Mouse (Mus musculus): Measurements from ENCODE around the gene Txndc16. TPM values are rescaled to one million over a fixed set of nuclear protein-coding genes. Genes with fewer than 3 reads are reported as not detected.

The Txndc16 gene
- total RNA-seq, 2 experiments from 2014 or later: 4.6 to 6.1 TPM

DNA sequence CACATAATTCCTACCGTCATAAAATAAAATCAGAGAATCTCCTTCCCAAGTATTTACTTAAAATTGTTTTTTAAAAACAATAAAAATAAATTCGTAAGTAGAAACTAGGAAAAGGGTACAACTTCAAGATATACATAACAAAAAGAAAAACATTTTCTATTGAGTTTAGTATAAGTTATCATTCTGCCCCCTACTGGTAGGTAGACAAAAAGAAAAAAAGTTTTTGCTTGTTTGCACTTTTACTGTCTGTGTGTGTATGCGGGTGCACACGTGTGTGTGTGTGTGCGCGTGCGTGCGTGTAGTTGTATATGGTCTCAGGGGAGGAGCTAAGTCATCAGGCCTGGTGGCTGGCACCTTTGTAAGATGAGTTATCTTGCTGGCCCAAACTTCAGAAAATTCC, 52.8 kb downstream of the Txndc16 start:
- ATAC-seq (replicated peaks; ENCODE audit: low FRiP score, poor library complexity, severe bottlenecking): no peak

- ATAC-seq (replicated peaks; ENCODE audit: low FRiP score, poor library complexity, severe bottlenecking): no peak
These were observed 64.5 kb downstream of the Txndc16 start for GRCm38 (mm10) chr14:45155511-45156173.

GRCm38 (mm10) chr14:45153258-45153657, 66.9 kb downstream of the Txndc16 start:
- no peak for ATAC-seq (replicated peaks; ENCODE audit: low FRiP score, poor library complexity, severe bottlenecking)

GRCm38 (mm10) chr14:45142511-45142910, 77.6 kb downstream of the Txndc16 start:
- no peak for ATAC-seq (replicated peaks; ENCODE audit: low FRiP score, poor library complexity, severe bottlenecking)

DNA sequence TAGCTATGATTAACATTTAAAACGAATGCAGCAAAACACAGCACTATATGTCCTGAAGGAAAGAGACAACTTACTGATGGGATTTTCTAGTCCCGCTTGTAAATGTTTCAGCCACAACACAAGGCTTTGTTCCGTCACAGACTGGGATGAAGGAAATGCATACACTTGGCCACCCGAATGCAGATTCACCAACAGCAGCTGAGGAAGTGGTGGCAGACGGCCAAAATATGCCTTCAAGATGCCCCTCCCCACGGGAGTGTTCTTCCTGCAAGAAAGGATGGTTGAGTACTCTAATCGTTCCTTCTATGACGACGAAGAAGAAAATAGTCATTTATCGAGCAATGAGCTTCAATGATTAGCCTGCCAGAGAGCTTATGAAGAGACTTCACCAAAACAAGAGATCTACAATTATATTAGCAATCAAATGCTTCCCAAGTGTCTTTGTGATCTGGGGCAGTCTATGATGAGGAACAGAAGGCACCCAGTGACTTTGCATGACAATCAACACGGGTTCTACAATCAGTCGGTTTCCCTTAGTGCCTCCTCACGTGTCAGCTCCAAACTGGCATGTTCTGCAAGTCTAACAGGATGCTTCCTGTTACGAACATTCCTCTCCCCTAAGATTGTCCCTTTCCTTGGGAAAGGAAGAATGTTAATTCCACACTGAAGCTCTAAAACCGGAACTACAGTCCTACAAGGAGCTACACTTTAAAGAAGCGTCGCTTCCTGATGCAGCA, 79.6 kb downstream of the Txndc16 start:
- no peak for ATAC-seq (replicated peaks; ENCODE audit: low FRiP score, poor library complexity, severe bottlenecking)

DNA sequence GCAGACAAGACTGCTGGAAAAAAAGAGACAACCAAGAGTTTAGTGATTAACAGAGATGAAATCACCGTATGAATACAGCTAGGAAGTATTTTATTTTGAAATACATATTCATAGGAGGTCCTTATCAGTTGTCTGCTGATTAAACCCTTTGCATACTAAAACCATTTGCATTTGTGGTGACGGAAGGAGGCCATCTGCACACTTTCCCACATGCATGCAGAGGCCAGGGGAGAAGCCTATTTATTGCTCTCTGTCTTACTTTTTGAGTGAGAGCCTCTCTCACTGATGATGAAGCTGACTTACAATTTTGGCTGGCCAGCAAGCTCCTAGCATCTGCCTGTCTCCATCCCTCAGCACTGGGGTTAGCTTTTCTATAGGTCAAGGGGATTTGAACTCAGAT, 84.2 kb downstream of the Txndc16 start:
- ATAC-seq (replicated peaks; ENCODE audit: low FRiP score, poor library complexity, severe bottlenecking): no peak

DNA sequence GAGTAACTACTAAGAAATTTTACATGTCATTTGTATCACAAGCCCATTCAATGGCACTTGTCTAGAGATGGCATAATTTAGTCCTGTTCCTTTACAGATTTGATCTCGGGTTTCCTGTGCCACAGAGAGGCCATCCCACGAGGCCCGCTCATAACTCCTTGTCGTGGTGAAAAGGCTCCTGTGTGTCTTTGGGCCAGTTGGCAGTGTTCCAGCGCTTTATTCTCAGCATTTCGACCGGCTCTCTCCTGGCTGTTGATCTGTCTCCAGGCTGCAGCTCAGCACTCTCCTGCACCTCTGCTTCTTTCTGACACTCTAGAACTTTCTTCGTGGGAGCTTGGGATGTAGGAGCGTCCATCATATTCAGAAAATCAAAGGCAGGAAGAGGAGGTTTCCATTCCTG, 84.6 kb downstream of the Txndc16 start:
- ATAC-seq (replicated peaks; ENCODE audit: low FRiP score, poor library complexity, severe bottlenecking): no peak

- ATAC-seq (replicated peaks; ENCODE audit: low FRiP score, poor library complexity, severe bottlenecking): no peak
These were observed 101.8 kb downstream of the Txndc16 start for GRCm38 (mm10) chr14:45118359-45118758.

GRCm38 (mm10) chr14:45102201-45102600, 117.9 kb downstream of the Txndc16 start:
- ATAC-seq (replicated peaks; ENCODE audit: low FRiP score, poor library complexity, severe bottlenecking): no peak

DNA sequence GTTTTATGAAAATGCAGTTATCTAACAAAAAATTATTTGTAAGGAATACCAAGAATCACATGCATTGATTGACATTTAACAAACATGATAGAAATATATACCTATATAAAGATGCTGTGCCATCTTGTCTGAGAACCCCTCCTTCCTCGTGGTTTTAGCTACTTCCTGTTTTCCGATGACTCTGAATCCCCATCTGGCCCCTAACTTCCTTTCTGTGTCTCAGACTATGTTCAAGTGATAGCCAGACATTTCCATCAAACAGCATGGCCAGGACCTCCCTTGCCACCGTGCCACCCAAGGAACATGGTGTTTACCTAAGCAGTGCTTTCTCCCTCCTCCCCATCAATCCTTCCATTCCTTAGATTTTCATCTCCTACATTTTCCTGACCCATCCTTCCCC, 127.8 kb downstream of the Txndc16 start:
- no peak for ATAC-seq (replicated peaks; ENCODE audit: low FRiP score, poor library complexity, severe bottlenecking)

DNA sequence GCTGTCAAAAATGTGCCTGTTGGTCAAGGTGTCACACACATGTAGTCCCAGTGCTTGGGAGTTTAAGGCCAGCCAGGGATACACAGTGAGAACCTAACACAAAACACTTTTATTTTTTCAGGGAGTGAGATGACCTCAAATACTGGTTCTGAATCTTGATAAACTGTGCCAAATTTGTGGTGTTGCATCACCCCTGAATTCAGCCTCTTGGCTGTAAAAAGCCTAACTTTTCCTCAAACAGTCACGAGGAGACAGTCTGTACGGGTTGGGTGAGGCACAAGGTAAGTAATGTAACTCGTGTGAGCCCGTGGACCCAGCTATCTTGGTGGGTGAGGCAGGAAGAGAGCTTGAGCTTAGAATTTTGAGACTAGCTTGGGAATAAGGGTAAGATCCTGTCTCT, 130.1 kb downstream of the Txndc16 start:
- ATAC-seq (replicated peaks; ENCODE audit: low FRiP score, poor library complexity, severe bottlenecking): no peak

DNA sequence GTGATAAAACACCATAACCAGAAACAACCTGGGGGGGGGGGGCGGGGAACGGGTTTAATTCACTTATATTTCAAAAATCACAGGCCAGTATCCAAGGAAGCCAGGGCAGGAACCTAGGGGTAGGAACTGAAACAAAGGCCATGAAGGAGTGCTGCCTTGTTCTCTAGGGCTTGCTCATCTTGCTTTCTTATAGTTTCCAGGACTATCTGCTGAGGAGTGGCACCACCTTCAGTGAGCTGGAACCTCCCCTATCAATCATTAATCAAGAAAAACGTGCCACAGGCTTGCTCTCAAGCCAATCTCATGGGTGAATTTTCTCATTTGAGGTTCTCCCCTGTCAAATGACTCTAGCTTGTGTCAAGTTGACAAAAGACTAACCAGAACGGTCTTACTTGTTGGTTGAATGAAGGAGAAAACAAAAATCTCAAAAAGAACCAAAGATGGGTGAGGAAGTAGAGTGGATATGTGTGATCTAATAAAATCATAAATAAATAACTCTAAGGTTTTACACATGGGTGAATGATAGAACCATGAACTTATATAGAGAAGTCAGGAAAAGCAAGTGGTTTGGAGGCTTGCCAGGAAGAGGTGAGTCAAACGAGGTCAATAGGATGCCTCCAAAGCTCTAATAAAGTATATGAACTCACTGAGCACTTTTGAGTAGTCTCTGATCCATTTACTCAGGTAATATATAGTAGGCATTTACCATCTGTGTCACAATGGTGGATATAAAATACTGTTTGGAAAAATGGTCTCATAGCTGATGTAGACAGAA, 134.3 kb downstream of the Txndc16 start:
- no peak for ATAC-seq (replicated peaks; ENCODE audit: low FRiP score, poor library complexity, severe bottlenecking)

DNA sequence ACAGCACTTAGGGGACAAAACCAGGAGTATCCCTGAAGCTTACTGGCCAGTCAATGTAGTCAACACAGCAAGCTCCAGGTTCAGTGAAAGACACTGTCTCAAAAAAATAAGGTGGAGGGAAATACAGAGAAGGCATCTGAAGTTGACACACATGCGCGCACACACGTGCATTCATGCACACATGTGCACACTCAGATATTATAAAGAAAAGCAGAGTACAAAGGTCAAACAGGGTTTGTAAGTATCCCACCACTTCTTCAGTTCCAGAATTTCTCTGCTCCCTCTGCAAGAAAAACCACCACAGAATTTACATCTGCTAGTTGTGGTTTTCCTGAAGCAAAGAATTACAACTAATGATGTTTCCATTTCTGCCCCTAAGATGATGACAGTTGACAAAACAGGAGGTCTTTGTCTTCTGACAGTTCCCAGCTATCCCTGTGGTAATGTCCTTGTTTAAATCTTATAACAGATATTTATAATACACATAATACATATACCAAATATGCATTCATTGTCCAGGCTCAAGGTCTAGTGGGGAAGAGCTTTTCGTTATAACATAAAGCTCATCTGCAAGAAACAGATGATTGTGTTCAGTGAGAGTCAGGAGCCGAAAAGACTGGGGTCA, 135.4 kb downstream of the Txndc16 start:
- no peak for ATAC-seq (replicated peaks; ENCODE audit: low FRiP score, poor library complexity, severe bottlenecking)

- no peak for ATAC-seq (replicated peaks; ENCODE audit: low FRiP score, poor library complexity, severe bottlenecking)
These were observed 136.6 kb downstream of the Txndc16 start for GRCm38 (mm10) chr14:45083540-45083939.

Other genes starting within 250 kb of the Txndc16 start
- gene Ptger2, start 232.1 kb downstream of the Txndc16 start, total RNA-seq (2015; ENCODE audit: low replicate concordance): 0.36 and 2.5 TPM in 2 replicates
- gene Ptger2, start 232.1 kb downstream of the Txndc16 start, total RNA-seq (2017; ENCODE audit: low replicate concordance): 0.77 TPM in 1 of 2 replicates, not detected in the other
- 1.3 and 5.0 TPM in 2 replicates for gene Gpr137c, start 611 bp downstream of the Txndc16 start, total RNA-seq (2015; ENCODE audit: low replicate concordance)
- gene Gpr137c, start 611 bp downstream of the Txndc16 start, total RNA-seq (2017; ENCODE audit: low replicate concordance): 0.26 and 2.1 TPM in 2 replicates
- 23.4 and 37.7 TPM in 2 replicates for gene Ero1l, start 98.4 kb upstream of the Txndc16 start, total RNA-seq (2015; ENCODE audit: low replicate concordance)
- 28.9 and 38.3 TPM in 2 replicates for gene Ero1l, start 98.4 kb upstream of the Txndc16 start, total RNA-seq (2017; ENCODE audit: low replicate concordance)
- gene Psmc6, start 109.5 kb upstream of the Txndc16 start, total RNA-seq (2015; ENCODE audit: low replicate concordance): 103 and 178 TPM in 2 replicates
- gene Psmc6, start 109.5 kb upstream of the Txndc16 start, total RNA-seq (2017; ENCODE audit: low replicate concordance): 151 and 157 TPM in 2 replicates
- 7.1 and 14.1 TPM in 2 replicates for gene Styx, start 130.8 kb upstream of the Txndc16 start, total RNA-seq (2015; ENCODE audit: low replicate concordance)
- gene Styx, start 130.8 kb upstream of the Txndc16 start, total RNA-seq (2017; ENCODE audit: low replicate concordance): 1.6 and 11.9 TPM in 2 replicates
- gene Gnpnat1, start 184.6 kb upstream of the Txndc16 start, total RNA-seq (2015; ENCODE audit: low replicate concordance): 6.7 and 25.6 TPM in 2 replicates
- 0.45 and 3.1 TPM in 2 replicates for gene Gnpnat1, start 184.6 kb upstream of the Txndc16 start, total RNA-seq (2017; ENCODE audit: low replicate concordance)